Mouse (Mus musculus): ENCODE measurements around the gene Atp7a.
A peak's percentile ranks its signal among the peaks of the same experiment; 100 is the strongest.

Gene Atp7a

GRCm38 (mm10) chrX:106082518-106082917 is 55.4 kb downstream of the Atp7a start:
- DNase-seq, result no peak

GRCm38 (mm10) chrX:106085132-106085531 is 58.1 kb downstream of the Atp7a start:
- DNase-seq, result peak; percentile 3 to 30

- DNase-seq, result no peak
Measured at GRCm38 (mm10) chrX:106085564-106085963, 58.5 kb downstream of the Atp7a start.

- DNase-seq, result peak in 1 of 2 experiments; percentile 27
Measured at GRCm38 (mm10) chrX:106092939-106093338, 65.9 kb downstream of the Atp7a start.

- DNase-seq, result peak; percentile 69 to 78
Measured at GRCm38 (mm10) chrX:106105464-106105863, 78.4 kb downstream of the Atp7a start.

- no peak for DNase-seq
Measured at GRCm38 (mm10) chrX:106113881-106114280, 86.8 kb downstream of the Atp7a start.

- DNase-seq, result no peak
Measured at GRCm38 (mm10) chrX:106114674-106115073, 87.6 kb downstream of the Atp7a start.

GRCm38 (mm10) chrX:106122823-106123222 is 95.7 kb downstream of the Atp7a start:
- no peak for DNase-seq

GRCm38 (mm10) chrX:106128283-106128682 is 101.2 kb downstream of the Atp7a start:
- no peak for DNase-seq

GRCm38 (mm10) chrX:106129877-106130276 is 102.8 kb downstream of the Atp7a start:
- no peak for DNase-seq

GRCm38 (mm10) chrX:106134916-106135315 is 107.8 kb downstream of the Atp7a start:
- no peak for DNase-seq

- DNase-seq, result no peak
Measured at GRCm38 (mm10) chrX:106135484-106135883, 108.4 kb downstream of the Atp7a start.

GRCm38 (mm10) chrX:106135916-106136575 is 109.0 kb downstream of the Atp7a start:
- no peak for DNase-seq

- no peak for DNase-seq
Measured at GRCm38 (mm10) chrX:106139309-106140070, 112.4 kb downstream of the Atp7a start.

- DNase-seq, result no peak
Measured at GRCm38 (mm10) chrX:106142936-106143335, 115.9 kb downstream of the Atp7a start, which contains the start of gene Tlr13. Tlr13 (plus strand) TSS chrX:106143204.

GRCm38 (mm10) chrX:106148185-106148584 is 121.1 kb downstream of the Atp7a start:
- DNase-seq, result no peak

- no peak for DNase-seq
Measured at GRCm38 (mm10) chrX:106149460-106149859, 122.4 kb downstream of the Atp7a start.

- no peak for DNase-seq
Measured at GRCm38 (mm10) chrX:106154180-106154586, 127.1 kb downstream of the Atp7a start.

GRCm38 (mm10) chrX:106155892-106156291 is 128.8 kb downstream of the Atp7a start:
- DNase-seq, result no peak

- no peak for DNase-seq
Measured at GRCm38 (mm10) chrX:106163995-106164394, 136.9 kb downstream of the Atp7a start.

GRCm38 (mm10) chrX:106164555-106164954 is 137.5 kb downstream of the Atp7a start:
- no peak for DNase-seq

- no peak for DNase-seq
Measured at GRCm38 (mm10) chrX:106165089-106165488, 138.0 kb downstream of the Atp7a start.

- DNase-seq, result peak; percentile 77 to 82
Measured at GRCm38 (mm10) chrX:106171106-106171852, 144.2 kb downstream of the Atp7a start.

- DNase-seq, result no peak
Measured at GRCm38 (mm10) chrX:106171853-106172154, 144.7 kb downstream of the Atp7a start.
